Mouse (Mus musculus) midbrain, postnatal 0 days (tissue): Measurements from ENCODE around the gene Calml4. TPM values are rescaled to one million over a fixed set of nuclear protein-coding genes. Genes with fewer than 3 reads are reported as not detected.

ENCODE experiments used
- ATAC-seq: fragments of 200-750 bp; cut with Nextera tagmentation; 2 replicates; pipeline ENCODE4 v1.8.0; 2017; ENCODE audit warnings: moderate number of reproducible peaks, mild to moderate bottlenecking, moderate TSS enrichment, moderate library complexity; ENCODE audit not compliant: low FRiP score
- DNase-seq: peaks from one replicate; pipeline ENCODE4 v3.0.0-alpha.2; 2015; ENCODE audit warnings: low spot score
- H3K27ac ChIP-seq: fragments of 300-500 bp; sonication (generic); 2 replicates; pipeline ENCODE4 v1.5.1; 2014; ENCODE audit warnings: low read depth, mild to moderate bottlenecking, low read length, mixed read lengths
- H3K27me3 ChIP-seq: fragments of 300-500 bp; sonication (generic); 2 replicates; pipeline ENCODE4 v1.6.1; 2014; ENCODE audit warnings: low read length, control low read depth, mixed read lengths; ENCODE audit not compliant: insufficient read depth
- H3K36me3 ChIP-seq: fragments of 300-500 bp; sonication (generic); 2 replicates; pipeline ENCODE4 v1.6.1; 2014; ENCODE audit warnings: low read length, control low read depth, mixed read lengths; ENCODE audit not compliant: insufficient read depth
- H3K4me1 ChIP-seq: fragments of 300-500 bp; sonication (generic); 2 replicates; pipeline ENCODE4 v1.6.1; 2014; ENCODE audit warnings: mild to moderate bottlenecking, control low read depth, antibody characterized with exemption, low read length, mixed read lengths; ENCODE audit not compliant: insufficient read depth
- H3K4me2 ChIP-seq: fragments of 300-500 bp; sonication (generic); 2 replicates; pipeline ENCODE4 v1.6.1; 2014; ENCODE audit warnings: low read depth, mild to moderate bottlenecking, low read length, mixed read lengths; ENCODE audit not compliant: poor library complexity, severe bottlenecking
- H3K4me3 ChIP-seq: fragments of 300-500 bp; sonication (generic); 2 replicates; pipeline ENCODE4 v1.5.1; 2014; ENCODE audit warnings: low read depth, mild to moderate bottlenecking, low read length, moderate library complexity
- H3K9ac ChIP-seq: fragments of 300-500 bp; sonication (generic); replicated peaks from 2 replicates; pipeline ENCODE4 v1.6.1; 2014; ENCODE audit warnings: mild to moderate bottlenecking, low read length, moderate library complexity, mixed read lengths; ENCODE audit not compliant: poor library complexity, severe bottlenecking
- H3K9me3 ChIP-seq: fragments of 300-500 bp; sonication (generic); 2 replicates; pipeline ENCODE4 v1.6.1; 2016; ENCODE audit warnings: low read length, control low read depth
- CTCF ChIP-seq: IDR thresholded peaks from 2 replicates; pipeline ENCODE4 v1.5.1; 2016; ENCODE audit warnings: antibody characterized with exemption, mild to moderate bottlenecking
- WGBS: fragments of 180-500 bp; shearing (Covaris S2); extraction: QIAGEN DNeasy Blood & Tissue Kit; methylation state at CpG from one replicate; pipeline ENCODE4 v1.1.7; 2014; 5-methylcytosine and 5-hydroxymethylcytosine counted together
- polyA plus RNA-seq: library from polyadenylated mRNA; unstranded; fragments of >200 nt; fragmentation: Nextera tagmentation; extraction: Ambion mirVana; gene quantifications from 2 replicates; pipeline ENCODE4 v1.2.1, GENCODE M21; 2015
- total RNA-seq: library from RNA; depleted of rRNA; stranded (reverse); fragments of >200 nt; gene quantifications from 2 replicates; pipeline ENCODE4 v1.2.3, GENCODE M21; 2014; rRNA removed

Calml4 gene
- 3.2 TPM in 2 replicates for total RNA-seq
- polyA plus RNA-seq: 4.9 and 5.1 TPM in 2 replicates

GRCm38 (mm10) chr9:62857719-62858261 is at the start of gene Calml4:
Calml4 (plus strand) TSS chr9:62858080.
- H3K27ac ChIP-seq: no peak within 1 kb of the TSS
- 47% methylated on average over 20 of the region's 20 CpGs for WGBS
- H3K4me2 ChIP-seq: no peak within 1 kb of the TSS
- no peak for TF ChIP-seq CTCF
- H3K4me3 ChIP-seq: no peak within 1 kb of the TSS
- ATAC-seq (no peak), DNase-seq (peak; percentile 77)
- no peak within 1 kb of the TSS for H3K9ac ChIP-seq
- H3K9me3 ChIP-seq: no peaks in the 10 kb centered on the region
- no peaks in the 10 kb centered on the region for H3K36me3 ChIP-seq
- H3K27me3 ChIP-seq: no peaks in the 10 kb centered on the region
- no peaks in the 10 kb centered on the region for H3K4me1 ChIP-seq

- no peak for TF ChIP-seq CTCF
- Histone ChIP-seq H3K4me1 (peaks cover 17% of the 10 kb centered on the region; the same call in 1 of the 2 replicates), H3K4me2 (peak overlapping the region; percentile 76), H3K4me3 (peak overlapping the region; percentile 98), H3K27ac (peak overlapping the region; percentile 88; the same call in 1 of the 2 replicates), H3K9me3 (no peaks in the 10 kb centered on the region), H3K9ac (peak overlapping the region; percentile 95), H3K36me3 (no peaks in the 10 kb centered on the region), H3K27me3 (no peaks in the 10 kb centered on the region)
- 17% methylated on average over 8 of the region's 8 CpGs for WGBS
- DNase-seq (no peak), ATAC-seq (no peak)
Observed at GRCm38 (mm10) chr9:62810095-62810494, 47.8 kb upstream of the Calml4 start.

GRCm38 (mm10) chr9:62810543-62811515 is 47.1 kb upstream of the Calml4 start:
- H3K36me3 ChIP-seq: no peaks in the 10 kb centered on the region
- H3K27ac ChIP-seq: peak overlapping the region; percentile 88
- peak; percentile 52 for TF ChIP-seq CTCF
- WGBS: under 1% methylated on average over 56 of the region's 58 CpGs
- ATAC-seq: peak; percentile 81
- H3K4me1 ChIP-seq: peaks cover 17% of the 10 kb centered on the region; the same call in 1 of the 2 replicates
- H3K4me2 ChIP-seq: peak overlapping the region; percentile 76
- peak overlapping the region; percentile 95 for H3K9ac ChIP-seq
- H3K27me3 ChIP-seq: no peaks in the 10 kb centered on the region
- no peaks in the 10 kb centered on the region for H3K9me3 ChIP-seq
- peak; percentile 59 for DNase-seq
- peak overlapping the region; percentile 98 for H3K4me3 ChIP-seq

- WGBS: 2% methylated on average over 60 of the region's 68 CpGs
- Histone ChIP-seq H3K27me3 (no peaks in the 10 kb centered on the region), H3K4me1 (peaks cover 17% of the 10 kb centered on the region; the same call in 1 of the 2 replicates), H3K9me3 (no peaks in the 10 kb centered on the region), H3K4me3 (peak within 1 kb of the TSS; percentile 98), H3K4me2 (peak within 1 kb of the TSS; percentile 76), H3K36me3 (no peaks in the 10 kb centered on the region), H3K9ac (peak within 1 kb of the TSS; percentile 95), H3K27ac (peak within 1 kb of the TSS; percentile 88)
- no peak for TF ChIP-seq CTCF
- ATAC-seq: peak; percentile 92
- peak; percentile 97 for DNase-seq
Observed at GRCm38 (mm10) chr9:62811516-62812121, 46.3 kb upstream of the Calml4 start, which contains the start of gene Fem1b. Fem1b (minus strand) TSS chr9:62811934.

GRCm38 (mm10) chr9:62812216-62813049 is 45.4 kb upstream of the Calml4 start:
- Histone ChIP-seq H3K4me2 (peak overlapping the region; percentile 76), H3K4me3 (peak overlapping the region; percentile 98), H3K9me3 (no peaks in the 10 kb centered on the region), H3K27ac (peak overlapping the region; percentile 88), H3K27me3 (no peaks in the 10 kb centered on the region), H3K36me3 (no peaks in the 10 kb centered on the region), H3K9ac (peak overlapping the region; percentile 95), H3K4me1 (peaks cover 17% of the 10 kb centered on the region; the same call in 1 of the 2 replicates)
- 5% methylated on average over 14 of the region's 14 CpGs for WGBS
- ATAC-seq: peak; percentile 51; the same call in 1 of the 2 replicates
- no peak for TF ChIP-seq CTCF
- DNase-seq: peak; percentile 46
